Mouse (Mus musculus) hindbrain, embryonic 16.5 days (tissue): ENCODE measurements at regions not wholly inside any gene's neighbourhood (a gene's known extent, or its start where the extent isn't known, plus 50 kb on each side); places are given as distances from the start of the nearest gene placed in this dataset.

Experiments
- ATAC-seq: fragments of 200-750 bp; cut with Nextera tagmentation; 2 replicates; pipeline ENCODE4 v1.8.0; 2017; ENCODE audit warnings: moderate TSS enrichment, moderate library complexity
- H3K27ac ChIP-seq: fragments of 300-500 bp; sonication (generic); 2 replicates; pipeline ENCODE4 v1.5.1; 2014; ENCODE audit warnings: low read depth, mild to moderate bottlenecking, control low read depth, low read length, moderate library complexity
- H3K27me3 ChIP-seq: fragments of 300-500 bp; sonication (generic); replicated peaks from 2 replicates; pipeline ENCODE4 v1.6.1; 2014; ENCODE audit warnings: low read length; ENCODE audit not compliant: control insufficient read depth, insufficient read depth
- H3K36me3 ChIP-seq: fragments of 300-500 bp; sonication (generic); 2 replicates; pipeline ENCODE4 v1.6.1; 2014; ENCODE audit warnings: mild to moderate bottlenecking, low read length, moderate library complexity, mixed read lengths; ENCODE audit not compliant: control insufficient read depth, insufficient read depth
- H3K4me1 ChIP-seq: fragments of 300-500 bp; sonication (generic); 2 replicates; pipeline ENCODE4 v1.6.1; 2014; ENCODE audit warnings: low read depth, low read length; ENCODE audit not compliant: control insufficient read depth, insufficient read depth
- H3K4me2 ChIP-seq: fragments of 300-500 bp; sonication (generic); 2 replicates; pipeline ENCODE4 v1.6.1; 2014; ENCODE audit warnings: mild to moderate bottlenecking, low read length, control low read depth, moderate library complexity
- H3K4me3 ChIP-seq: fragments of 300-500 bp; sonication (generic); 2 replicates; pipeline ENCODE4 v1.5.1; 2014; ENCODE audit warnings: mild to moderate bottlenecking, low read length, control low read depth, moderate library complexity
- H3K9ac ChIP-seq: fragments of 300-500 bp; sonication (generic); 2 replicates; pipeline ENCODE4 v1.6.1; 2014; ENCODE audit warnings: low read depth, mild to moderate bottlenecking, control low read depth, low read length, moderate library complexity
- H3K9me3 ChIP-seq: fragments of 300-500 bp; sonication (generic); 2 replicates; pipeline ENCODE4 v1.6.1; 2014; ENCODE audit warnings: mild to moderate bottlenecking, low read length, moderate library complexity; ENCODE audit not compliant: control insufficient read depth
- WGBS: fragments of 180-500 bp; shearing (Covaris S2); extraction: QIAGEN DNeasy Blood & Tissue Kit; methylation state at CpG from one replicate; pipeline ENCODE4 v1.1.7; 2014; 5-methylcytosine and 5-hydroxymethylcytosine counted together

DNA sequence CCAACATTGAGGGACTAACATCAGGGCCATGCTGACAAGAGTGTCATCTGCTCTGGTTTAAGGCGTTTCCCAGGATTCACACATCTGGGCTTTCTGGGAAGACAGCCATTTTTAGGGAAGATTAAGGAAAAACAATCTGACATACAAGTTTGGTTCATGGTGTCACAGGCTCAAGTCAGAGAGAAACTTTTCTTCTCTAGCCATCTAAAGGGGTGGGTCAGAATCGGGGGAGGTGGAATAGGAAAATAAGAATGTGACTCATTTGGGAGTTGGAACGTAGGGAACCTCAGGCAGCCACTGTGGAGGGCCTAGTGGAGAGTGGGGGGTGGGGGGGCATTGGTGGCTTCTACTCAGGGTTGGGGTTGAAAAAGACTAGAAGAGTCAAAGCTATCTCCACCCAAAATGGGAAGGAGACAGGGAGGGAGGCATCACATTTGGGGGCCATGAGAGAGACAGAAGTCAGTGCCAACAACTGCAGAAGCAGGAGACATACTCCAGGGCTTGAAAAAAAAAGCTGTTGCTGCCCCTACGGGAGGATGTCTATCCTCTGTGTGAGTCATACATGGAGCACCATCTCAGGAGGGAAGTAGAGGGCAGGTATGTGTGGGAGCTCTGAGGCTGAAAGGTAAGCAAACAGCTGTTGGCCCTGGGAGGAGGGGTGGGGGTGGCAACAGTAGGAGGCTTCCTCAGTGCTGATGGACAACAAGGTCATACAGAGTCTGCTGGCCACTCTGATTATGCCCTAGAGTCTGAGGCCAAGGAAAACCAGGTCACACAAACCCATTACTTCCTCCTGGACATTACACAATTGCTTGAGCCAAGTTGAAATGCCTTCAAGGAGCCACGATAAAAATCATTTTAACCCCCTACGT, 128.2 kb downstream of the Snx18 start:
- Histone ChIP-seq H3K9me3 (no peaks in the 10 kb centered on the region), H3K27me3 (no peaks in the 10 kb centered on the region), H3K4me3 (no peak overlapping the region), H3K36me3 (no peaks in the 10 kb centered on the region), H3K9ac (no peak overlapping the region), H3K4me2 (no peak overlapping the region), H3K27ac (no peak overlapping the region), H3K4me1 (no peaks in the 10 kb centered on the region)
- ATAC-seq = no peak
- 81% methylated on average over 6 of the region's 6 CpGs for WGBS

DNA sequence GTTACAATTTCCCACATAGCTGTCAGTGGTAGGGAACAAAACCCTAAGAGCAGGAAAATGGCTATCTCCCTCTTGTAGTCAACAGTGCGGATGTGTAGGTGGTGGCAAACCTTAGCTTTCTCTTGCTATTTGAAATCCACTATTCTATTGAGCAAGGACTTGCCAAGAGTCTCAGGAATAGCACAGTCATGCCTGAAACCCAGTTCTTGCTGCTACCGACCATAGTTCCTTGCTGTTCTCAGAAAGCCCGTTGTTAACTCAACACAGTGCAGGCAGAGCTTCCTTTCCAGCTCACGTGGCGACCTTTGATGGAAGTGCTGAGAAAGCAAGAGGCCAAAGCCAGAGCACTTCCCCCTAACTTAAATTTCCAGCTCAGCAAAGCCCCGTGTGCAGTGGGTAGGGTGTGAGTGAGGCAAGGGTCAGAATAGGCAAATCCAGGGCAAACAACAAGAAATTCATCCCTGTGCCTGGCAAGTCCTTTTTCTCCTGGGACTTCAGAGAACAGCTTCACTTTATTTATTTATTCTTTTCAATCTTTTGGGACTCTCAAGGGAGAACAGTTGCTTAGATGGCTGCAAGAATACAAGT, 131.9 kb downstream of the Snx18 start:
- Histone ChIP-seq H3K4me1 (no peaks in the 10 kb centered on the region), H3K27me3 (no peaks in the 10 kb centered on the region), H3K4me3 (no peak overlapping the region), H3K27ac (no peak overlapping the region), H3K36me3 (no peaks in the 10 kb centered on the region), H3K9ac (no peak overlapping the region), H3K9me3 (no peaks in the 10 kb centered on the region), H3K4me2 (no peak overlapping the region)
- WGBS = 81% methylated on average over 6 of the region's 6 CpGs
- ATAC-seq = no peak

DNA sequence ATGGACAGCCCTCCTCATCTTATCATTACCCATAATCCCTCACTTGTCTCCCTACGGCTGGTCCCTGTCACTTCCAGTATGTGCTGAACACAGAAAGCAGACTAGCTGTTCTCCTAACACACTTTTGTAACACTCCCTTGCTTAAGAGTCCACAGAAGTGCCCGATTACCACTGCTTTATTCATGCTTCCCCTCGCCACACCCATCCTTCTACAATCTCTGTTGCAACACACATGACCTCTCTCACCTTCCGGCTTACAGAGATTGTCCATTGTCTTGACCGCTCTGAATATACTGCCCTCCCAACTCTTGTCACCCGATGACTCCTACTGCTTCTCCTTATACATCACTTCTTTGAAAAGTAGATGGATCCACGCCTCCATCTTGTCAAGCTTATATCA, 132.9 kb downstream of the Snx18 start:
- Histone ChIP-seq H3K27me3 (no peaks in the 10 kb centered on the region), H3K4me2 (no peak overlapping the region), H3K9ac (no peak overlapping the region), H3K27ac (no peak overlapping the region), H3K36me3 (no peaks in the 10 kb centered on the region), H3K4me1 (no peaks in the 10 kb centered on the region), H3K4me3 (no peak overlapping the region), H3K9me3 (no peaks in the 10 kb centered on the region)
- 90% methylated on average over 7 of the region's 7 CpGs for WGBS
- ATAC-seq = no peak

DNA sequence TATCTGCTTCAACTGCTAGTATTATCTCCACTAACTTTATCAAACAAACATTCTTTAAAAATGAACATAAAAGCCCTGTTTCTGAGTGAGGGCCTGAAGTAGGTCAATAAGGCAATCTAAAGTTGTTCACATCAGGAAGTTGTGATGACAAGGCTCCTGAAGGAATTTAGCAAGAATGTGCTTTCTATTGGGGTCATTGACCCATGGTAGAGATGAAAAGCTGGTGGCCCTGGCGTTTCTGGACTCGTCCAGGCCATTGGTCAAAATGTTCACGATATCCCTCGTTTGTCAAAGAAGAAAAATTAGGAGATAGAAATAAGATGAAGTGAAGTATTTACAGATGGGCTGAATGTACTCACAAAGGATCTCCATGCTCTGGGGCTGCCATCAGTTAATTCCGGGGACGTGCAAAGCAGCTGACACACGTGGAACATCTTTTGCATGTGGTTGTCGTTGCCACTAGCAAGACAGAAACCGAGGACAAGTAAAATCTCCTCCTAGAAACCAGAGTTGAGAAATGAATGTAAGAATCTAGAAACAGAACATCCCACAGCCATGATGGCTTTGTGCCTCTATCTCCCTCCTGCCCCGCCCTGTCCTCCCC, 134.1 kb downstream of the Snx18 start:
- Histone ChIP-seq H3K27ac (no peak overlapping the region), H3K9ac (no peak overlapping the region), H3K27me3 (no peaks in the 10 kb centered on the region), H3K4me1 (no peaks in the 10 kb centered on the region), H3K9me3 (no peaks in the 10 kb centered on the region), H3K4me3 (no peak overlapping the region), H3K4me2 (no peak overlapping the region), H3K36me3 (no peaks in the 10 kb centered on the region)
- no peak for ATAC-seq
- WGBS = 78% methylated on average over 10 of the region's 10 CpGs

DNA sequence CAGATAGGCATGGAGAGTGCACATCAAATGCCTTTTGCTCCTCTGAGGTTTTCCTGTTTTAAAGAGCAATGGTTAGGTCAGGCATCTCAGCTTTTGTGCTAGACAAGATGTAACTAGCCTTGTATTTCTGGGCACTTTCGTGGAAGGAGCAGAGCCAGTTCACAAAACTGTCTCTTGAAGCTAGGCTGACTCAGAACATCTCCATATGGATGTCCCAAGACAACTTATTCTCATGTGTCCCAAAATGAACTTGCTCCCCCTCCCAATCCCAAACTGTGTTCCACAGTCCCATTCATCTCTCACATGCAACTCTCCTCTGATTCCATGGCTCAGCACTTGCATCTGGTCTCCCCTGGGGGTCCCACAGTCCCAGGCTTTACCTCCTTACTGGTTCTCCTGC, 135.5 kb downstream of the Snx18 start:
- Histone ChIP-seq H3K36me3 (no peaks in the 10 kb centered on the region), H3K4me3 (no peak overlapping the region), H3K9ac (no peak overlapping the region), H3K27ac (no peak overlapping the region), H3K9me3 (no peaks in the 10 kb centered on the region), H3K4me1 (no peaks in the 10 kb centered on the region), H3K27me3 (no peaks in the 10 kb centered on the region), H3K4me2 (no peak overlapping the region)
- ATAC-seq = no peak
- WGBS = 91% methylated on average over 1 of the region's 1 CpGs

DNA sequence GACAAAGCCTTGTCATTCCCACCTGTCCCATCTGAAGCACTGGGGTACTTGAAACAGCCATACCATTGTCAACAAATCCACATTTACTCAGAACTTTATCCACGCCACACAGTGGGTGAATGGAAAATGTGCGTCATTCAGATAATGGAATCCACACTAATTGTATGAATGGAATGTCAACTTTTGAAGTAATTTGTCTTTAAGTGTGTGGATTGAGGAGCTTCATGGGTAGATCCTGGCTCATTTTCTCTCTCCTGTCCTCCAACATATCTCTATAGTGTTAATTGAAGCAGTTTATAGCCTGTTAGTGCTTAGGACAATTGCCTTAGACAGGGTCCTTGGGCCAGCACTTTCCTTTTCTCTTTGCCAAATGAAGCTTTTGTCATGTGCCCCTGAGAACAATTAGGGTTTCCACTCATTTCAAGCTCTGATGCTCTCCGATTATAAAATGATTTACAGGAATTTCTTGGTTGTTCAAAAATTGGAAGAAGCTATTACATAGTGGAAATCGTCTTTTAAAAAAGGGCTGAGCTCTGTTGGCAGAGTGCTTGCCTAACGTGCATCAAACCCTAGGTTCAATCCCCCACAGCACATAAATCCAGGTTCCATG, 140.4 kb downstream of the Snx18 start:
- no peak for ATAC-seq
- H3K9me3 ChIP-seq = no peaks in the 10 kb centered on the region
- H3K4me3 ChIP-seq = no peak overlapping the region
- H3K27ac ChIP-seq = no peak overlapping the region
- no peaks in the 10 kb centered on the region for H3K4me1 ChIP-seq
- H3K4me2 ChIP-seq = no peak overlapping the region
- H3K9ac ChIP-seq = no peak overlapping the region
- no peaks in the 10 kb centered on the region for H3K27me3 ChIP-seq
- WGBS = 56% methylated on average over 5 of the region's 5 CpGs
- no peaks in the 10 kb centered on the region for H3K36me3 ChIP-seq

DNA sequence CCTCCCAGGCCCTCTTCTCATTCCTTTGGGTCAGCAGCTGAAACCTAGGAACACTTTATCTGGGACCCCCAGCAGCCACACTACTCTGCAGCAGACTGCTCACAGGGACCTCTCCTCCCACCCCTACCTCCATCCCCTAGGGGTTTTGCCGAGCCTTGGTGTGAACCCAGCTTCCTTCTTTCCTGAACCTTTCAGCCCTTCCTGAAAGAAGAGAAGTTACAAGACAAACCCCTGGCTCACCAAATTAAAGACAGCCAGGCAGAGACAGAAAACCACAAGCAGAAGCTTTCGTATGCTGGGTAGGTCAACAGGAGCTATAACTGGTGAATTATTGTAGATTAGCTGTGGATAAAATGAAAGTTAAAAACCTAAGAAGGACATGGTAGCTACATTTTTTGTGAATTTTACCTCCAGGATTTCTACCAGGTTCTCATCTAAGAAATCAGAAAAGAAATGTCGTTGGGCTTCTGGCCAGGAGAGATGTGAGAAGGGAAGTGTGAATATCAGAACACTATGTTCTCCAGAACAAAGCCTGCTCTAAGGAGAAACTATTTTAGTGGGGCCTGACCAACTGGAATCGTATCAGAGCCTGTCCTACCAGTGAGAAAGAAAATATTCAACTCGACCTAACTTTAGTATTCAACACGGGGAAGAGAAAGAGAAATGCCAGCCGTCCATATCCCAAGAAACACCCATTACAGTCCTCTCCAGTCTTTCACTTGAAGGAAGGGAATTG, 147.4 kb downstream of the Snx18 start:
- H3K4me1 ChIP-seq = no peaks in the 10 kb centered on the region
- no peak for ATAC-seq
- 85% methylated on average over 7 of the region's 7 CpGs for WGBS
- H3K4me2 ChIP-seq = no peak overlapping the region
- no peaks in the 10 kb centered on the region for H3K27me3 ChIP-seq
- no peaks in the 10 kb centered on the region for H3K9me3 ChIP-seq
- H3K36me3 ChIP-seq = no peaks in the 10 kb centered on the region
- H3K9ac ChIP-seq = no peak overlapping the region
- H3K4me3 ChIP-seq = no peak overlapping the region
- H3K27ac ChIP-seq = no peak overlapping the region

DNA sequence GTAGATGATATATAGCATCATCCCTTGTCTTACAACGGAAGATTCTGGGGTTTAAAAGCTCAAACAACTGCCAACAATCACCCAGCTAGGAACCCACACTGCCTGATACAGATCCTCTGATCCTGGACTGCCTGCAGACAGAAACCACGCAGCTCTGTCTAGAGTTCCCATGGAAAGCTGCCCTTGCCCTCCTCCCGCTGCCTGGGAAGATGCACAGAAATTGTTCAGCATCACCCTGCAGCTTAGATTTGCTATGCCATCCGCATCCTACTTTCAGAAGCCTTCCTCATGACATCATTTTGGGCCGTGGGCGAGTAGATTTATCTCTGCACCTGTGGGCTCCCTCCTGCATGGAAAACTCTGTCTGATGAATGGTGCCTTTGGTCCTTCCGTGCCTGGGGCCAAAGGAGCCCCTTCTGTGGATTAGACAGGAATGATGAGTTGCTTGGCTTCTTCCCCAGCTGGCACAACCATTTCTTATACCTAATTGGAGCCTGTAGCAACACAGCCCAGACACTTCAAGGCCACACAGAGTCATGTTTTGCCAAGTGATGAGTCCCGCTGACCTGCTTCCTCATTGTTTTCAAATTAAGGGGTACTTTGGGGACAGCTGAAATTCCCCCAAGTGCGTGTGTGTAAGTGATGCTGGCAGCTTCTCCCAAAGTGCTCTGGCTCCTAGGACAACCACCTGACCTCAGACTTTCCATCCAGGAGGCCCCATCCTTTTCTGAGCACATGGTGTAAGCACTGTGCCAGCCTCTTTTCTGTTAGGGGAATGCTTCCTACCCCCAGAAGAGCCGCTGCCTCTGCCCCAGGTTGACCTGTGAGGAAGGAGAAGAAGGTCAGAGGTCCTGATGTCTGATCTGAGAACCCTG, 153.9 kb downstream of the Snx18 start:
- Histone ChIP-seq H3K9me3 (no peaks in the 10 kb centered on the region), H3K4me3 (no peak overlapping the region), H3K27me3 (no peaks in the 10 kb centered on the region), H3K36me3 (no peaks in the 10 kb centered on the region), H3K9ac (no peak overlapping the region), H3K27ac (peak overlapping the region; percentile 26; the same call in 1 of the 2 replicates), H3K4me1 (peaks cover 5% of the 10 kb centered on the region; the same call in 1 of the 2 replicates), H3K4me2 (no peak overlapping the region)
- peak; percentile 85 for ATAC-seq
- WGBS = 47% methylated on average over 10 of the region's 10 CpGs
